Mouse (Mus musculus) urinary bladder, adult 18-20 months (tissue): ENCODE measurements around the gene Gpam.

ENCODE experiments used
- DNase-seq, 2 experiments: peaks; one replicate each; pipeline ENCODE4 v3.0.0; 2022; ENCODE audit warnings: low spot score in 2 of 2, mixed read lengths in 2 of 2

The Gpam gene

DNA sequence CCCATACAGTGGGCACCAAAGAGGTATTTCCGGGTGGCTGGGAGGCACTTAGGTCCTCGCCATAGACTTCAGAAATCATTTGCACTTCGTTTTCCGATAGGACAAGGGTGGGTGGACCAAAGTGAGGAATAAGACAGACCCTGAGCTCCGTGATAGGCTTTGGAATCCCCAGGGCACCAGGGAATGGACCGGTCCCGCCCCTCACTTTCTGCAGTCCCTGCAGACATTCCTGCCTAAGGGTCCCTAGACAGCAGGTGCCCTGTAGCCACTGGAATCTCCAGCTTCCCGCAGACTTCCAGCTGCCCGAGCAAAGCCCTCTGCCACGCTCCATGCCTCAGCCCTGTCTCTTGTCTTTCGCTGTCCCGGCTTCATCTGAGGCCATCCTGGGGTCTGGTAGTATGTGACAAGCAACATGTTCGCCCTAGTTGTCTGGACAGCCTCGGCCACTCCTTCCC, 65.6 kb downstream of the Gpam start:
- DNase-seq, result no peak

DNA sequence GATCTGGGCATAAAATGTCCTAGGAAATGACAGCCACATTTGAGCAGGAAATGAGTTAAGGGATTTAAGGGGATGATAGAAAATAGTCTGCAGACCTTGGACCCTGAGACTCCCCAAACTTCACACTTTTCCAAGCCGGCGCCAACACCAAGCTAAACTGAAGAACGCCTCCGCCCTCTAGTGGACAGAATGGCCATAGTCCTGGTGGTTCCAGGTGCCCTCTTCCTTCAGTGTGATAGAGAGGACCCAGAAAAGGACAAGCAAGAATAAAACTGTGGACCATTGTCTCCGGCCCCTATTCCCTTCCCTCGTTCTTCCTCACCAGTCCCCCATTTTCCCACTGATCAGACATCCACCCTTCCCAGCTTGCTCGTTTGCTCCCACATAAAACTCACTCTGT, 66.1 kb downstream of the Gpam start:
- DNase-seq, result peak; percentile 34 to 50

DNA sequence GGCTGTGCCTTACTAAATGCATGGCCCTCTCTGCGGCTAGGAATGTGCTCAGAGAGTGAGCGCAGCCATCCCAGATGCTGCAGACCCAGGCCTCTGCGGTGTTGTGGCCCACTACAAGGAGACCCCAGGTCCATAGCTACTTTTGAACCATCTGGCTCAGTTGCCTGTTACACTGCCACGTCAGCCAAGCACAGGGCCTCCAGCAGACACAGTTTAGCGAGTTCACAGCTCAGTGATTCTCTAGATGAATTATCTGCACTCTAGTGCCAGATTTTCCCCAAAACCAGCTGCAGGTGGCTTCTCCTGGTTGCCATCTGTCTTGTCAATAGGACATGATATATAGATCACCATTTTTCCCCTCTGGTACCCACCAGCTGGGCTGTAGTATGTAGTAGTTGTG, 69.6 kb downstream of the Gpam start:
- no peak for DNase-seq

DNA sequence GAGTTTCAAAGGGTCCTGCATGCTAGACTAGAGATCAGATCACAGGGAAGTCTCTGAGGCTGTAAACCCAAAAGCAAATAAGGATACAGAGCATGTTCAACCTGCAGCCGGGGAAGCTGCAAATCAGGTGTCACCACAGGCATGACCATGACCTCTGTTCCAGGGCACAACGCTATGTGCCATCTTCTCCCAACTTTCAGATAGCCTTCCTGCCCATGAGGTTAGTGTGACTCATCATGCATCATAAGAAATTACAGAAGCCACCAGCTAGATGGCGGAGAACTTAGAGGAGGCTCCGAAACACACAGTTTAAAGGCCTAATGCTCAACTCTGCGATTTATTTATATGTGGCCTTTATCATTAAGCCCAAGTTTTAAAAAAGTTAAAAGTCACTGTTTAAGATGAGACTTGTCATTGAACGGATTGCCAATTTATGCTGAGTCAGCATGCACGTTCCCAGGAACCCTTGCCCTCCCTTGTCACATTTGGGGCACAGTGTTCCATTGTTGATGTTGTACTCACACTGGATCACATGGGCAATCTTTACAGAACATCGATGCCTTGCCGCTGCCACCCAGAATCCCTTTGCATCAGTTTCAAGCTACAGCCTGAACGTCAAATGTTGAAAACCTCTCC, 71.3 kb downstream of the Gpam start:
- no peak for DNase-seq

DNA sequence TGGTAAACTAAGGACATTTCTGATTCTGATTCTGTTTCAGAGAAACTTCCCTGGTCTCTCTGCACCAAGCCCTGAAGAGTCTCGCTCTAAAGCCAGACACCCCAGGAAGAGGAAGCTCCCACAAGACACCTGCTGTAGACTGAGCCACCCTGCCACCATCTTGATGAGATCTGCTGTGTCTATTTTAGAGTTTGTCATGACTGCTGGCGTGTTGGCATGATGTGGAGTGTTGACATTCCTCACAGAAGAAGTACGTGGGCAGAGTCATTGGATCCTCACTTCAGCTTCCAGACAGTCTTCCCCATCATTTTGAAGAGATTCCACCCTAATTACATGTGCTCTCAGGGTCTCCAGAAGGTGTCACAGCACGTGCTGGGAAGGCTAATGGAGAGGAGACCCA, 73.9 kb downstream of the Gpam start:
- DNase-seq, result no peak

DNA sequence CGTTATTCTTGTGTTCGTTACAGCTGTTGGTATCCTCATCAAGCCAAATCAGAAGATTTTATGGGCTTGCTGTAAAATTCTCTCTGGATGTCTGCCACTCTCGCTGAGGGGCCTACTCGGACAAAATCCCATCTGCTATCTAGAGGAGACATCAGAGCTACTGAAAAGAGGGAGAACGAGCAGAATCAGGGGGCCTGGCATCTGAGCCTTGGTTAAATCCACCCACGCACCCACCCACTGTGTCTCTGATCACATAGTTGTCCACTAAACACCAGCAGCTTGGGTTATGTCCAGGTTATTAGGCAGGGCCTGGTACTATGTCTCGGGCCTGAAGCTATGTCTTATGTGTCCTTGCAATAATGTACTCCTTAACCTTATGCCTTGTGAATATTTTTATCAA, 89.6 kb downstream of the Gpam start:
- DNase-seq, result no peak

DNA sequence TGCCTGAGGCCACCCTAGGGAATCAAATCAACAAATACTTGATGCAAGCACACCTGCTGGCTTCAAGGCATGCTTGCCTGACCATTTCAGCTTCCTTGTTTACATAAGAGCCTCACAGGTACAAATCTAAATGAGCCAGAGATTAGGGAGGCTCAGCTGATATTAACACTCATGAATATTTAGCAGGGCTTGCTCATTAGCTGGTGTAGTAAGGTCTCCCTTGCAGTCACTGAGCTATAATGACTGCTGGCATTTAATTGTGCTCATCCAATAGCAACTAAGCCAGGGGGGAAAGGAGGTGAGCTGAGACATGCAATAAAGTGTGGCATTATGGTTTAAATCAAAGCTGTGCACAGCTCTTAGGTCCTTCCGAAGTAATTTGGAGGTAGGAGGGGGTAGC, 108.2 kb downstream of the Gpam start:
- no peak for DNase-seq
